Mouse (Mus musculus): ENCODE measurements around the gene Crygn. TPM values are rescaled to one million over a fixed set of nuclear protein-coding genes. Genes with fewer than 3 reads are reported as not detected.
A peak's percentile ranks its signal among the peaks of the same experiment; 100 is the strongest.

Crygn gene
- polyA plus RNA-seq, 1 experiment from 2014 or later = 1.8 TPM

DNA sequence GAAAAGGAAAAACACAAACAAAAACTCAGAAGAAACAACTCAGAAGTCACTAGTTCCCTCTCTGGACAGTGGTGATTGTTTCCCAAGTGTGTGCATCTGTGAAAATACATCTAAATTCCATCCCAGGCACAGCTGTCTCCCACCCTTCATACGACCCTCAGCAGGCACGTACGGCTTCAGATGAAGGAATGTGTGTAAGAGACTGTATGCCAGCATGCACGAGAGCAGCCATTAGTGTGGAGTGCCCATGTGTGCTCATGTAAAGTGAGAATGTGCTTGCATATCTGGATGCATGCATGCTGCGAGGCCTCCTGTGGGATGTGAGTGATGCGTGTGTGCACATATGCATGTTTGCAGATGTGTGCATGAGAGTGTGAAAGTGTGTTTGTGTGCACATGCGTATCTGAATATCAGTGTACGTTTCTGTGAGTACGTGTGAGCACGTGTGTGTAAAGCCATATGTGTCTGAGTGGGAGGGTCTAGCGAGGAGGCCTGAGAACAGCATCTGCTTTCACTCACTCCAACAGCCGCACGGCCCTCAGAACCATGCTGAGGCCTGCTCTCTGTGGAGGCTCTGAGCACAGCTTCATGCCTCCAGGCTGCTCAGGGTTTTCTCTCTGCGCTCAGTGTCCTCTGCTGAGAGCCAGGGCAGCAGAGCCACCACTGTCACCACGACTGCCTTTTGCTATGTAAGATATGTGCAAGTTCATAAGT lies 16.5 kb downstream of the Crygn start:
- no peak overlapping the region for H3K4me2 ChIP-seq (replicated peaks)
- no peaks in the 10 kb centered on the region for H3K27me3 ChIP-seq
- H3K4me3 ChIP-seq = no peak overlapping the region
- H3K36me3 ChIP-seq = no peaks in the 10 kb centered on the region
- ATAC-seq (replicated peaks) = no peak
- no peaks in the 10 kb centered on the region for H3K4me1 ChIP-seq
- no peaks in the 10 kb centered on the region for H3K9me3 ChIP-seq
- 76% methylated on average over 15 of the region's 15 CpGs for WGBS
- H3K27ac ChIP-seq (replicated peaks) = no peak overlapping the region
- H3K9ac ChIP-seq (replicated peaks) = no peak overlapping the region

DNA sequence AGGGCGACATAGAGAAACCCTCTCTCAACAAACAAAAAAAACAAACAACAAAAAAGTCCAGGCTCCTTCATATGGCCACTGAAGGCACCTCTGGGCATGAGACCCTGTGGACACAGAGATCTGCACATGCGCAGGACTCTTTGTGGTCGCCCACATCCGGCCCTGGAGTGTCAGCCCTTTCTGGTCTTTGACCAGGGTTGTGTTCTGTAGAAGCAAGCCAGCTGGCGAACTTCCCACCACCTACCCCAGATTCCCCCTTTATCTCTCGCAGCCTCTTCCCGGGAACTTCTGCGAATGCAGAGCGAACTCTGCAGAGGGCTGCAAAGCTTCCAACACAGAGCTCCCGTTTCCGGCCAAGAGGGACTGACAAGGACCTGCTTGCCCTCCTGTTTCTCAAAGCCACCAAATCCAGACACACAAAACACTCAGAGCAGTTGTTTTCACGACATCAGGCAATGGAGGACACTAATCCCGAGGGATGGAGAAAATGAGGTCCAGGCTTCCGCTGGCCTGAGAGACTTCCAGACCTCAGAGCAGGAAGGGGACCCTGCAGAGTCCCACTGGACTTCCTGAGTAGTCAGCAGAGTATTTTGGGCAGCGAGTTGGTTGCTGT lies 18.6 kb downstream of the Crygn start:
- no peak overlapping the region for H3K4me2 ChIP-seq (replicated peaks)
- H3K27me3 ChIP-seq = no peaks in the 10 kb centered on the region
- no peaks in the 10 kb centered on the region for H3K4me1 ChIP-seq
- H3K36me3 ChIP-seq = no peaks in the 10 kb centered on the region
- no peak for ATAC-seq (replicated peaks)
- H3K9ac ChIP-seq (replicated peaks) = no peak overlapping the region
- H3K9me3 ChIP-seq = no peaks in the 10 kb centered on the region
- H3K4me3 ChIP-seq = no peak overlapping the region
- 71% methylated on average over 15 of the region's 15 CpGs for WGBS
- no peak overlapping the region for H3K27ac ChIP-seq (replicated peaks)

DNA sequence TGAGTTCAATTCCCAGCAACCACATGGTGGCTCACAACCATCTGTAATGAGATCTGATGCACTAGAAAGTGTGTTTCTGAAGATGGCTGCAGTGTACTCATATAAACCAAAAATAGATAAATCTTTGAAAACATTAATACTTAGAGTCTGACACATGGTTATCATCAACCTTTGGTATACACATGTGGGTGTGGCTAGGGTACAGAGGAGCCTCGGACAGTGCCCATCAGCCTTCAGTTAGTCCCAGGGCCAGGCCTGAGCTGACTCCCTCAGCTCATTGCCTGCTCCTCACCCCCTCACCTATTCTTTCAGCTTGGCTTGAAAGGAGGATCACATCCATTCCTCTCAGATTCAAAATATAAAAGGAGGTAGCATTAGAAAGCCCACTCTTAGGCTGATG lies 19.3 kb downstream of the Crygn start:
- Histone ChIP-seq H3K36me3 (no peaks in the 10 kb centered on the region), H3K27me3 (no peaks in the 10 kb centered on the region), H3K4me1 (no peaks in the 10 kb centered on the region), H3K27ac (replicated peaks) (no peak overlapping the region), H3K4me3 (no peak overlapping the region), H3K9me3 (no peaks in the 10 kb centered on the region), H3K4me2 (replicated peaks) (no peak overlapping the region), H3K9ac (replicated peaks) (no peak overlapping the region)
- WGBS = 88% methylated on average over 1 of the region's 1 CpGs
- no peak for ATAC-seq (replicated peaks)

DNA sequence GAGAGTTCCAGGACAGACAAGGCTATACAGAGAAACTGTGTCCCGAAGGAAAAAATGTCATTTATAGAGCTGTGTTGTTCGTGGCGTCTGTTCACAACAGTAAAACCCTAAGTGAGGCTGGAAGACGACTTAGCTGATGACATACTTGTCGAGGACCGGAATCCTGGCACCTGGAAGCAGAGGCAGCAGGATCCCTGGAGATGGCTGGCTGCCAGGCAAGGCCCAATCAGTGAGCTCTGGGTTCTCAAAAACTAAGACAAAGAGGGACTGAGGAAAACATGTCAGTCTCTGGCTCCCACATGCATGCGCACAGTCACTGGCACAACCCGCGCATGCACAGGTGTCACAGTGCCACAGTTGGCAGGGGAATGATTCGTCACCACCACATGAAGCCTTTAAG lies 20.2 kb downstream of the Crygn start:
- Histone ChIP-seq H3K9ac (replicated peaks) (no peak overlapping the region), H3K36me3 (no peaks in the 10 kb centered on the region), H3K4me3 (no peak overlapping the region), H3K27me3 (no peaks in the 10 kb centered on the region), H3K4me2 (replicated peaks) (no peak overlapping the region), H3K4me1 (no peaks in the 10 kb centered on the region), H3K9me3 (no peaks in the 10 kb centered on the region), H3K27ac (replicated peaks) (no peak overlapping the region)
- WGBS = 71% methylated on average over 10 of the region's 10 CpGs
- no peak for ATAC-seq (replicated peaks)

DNA sequence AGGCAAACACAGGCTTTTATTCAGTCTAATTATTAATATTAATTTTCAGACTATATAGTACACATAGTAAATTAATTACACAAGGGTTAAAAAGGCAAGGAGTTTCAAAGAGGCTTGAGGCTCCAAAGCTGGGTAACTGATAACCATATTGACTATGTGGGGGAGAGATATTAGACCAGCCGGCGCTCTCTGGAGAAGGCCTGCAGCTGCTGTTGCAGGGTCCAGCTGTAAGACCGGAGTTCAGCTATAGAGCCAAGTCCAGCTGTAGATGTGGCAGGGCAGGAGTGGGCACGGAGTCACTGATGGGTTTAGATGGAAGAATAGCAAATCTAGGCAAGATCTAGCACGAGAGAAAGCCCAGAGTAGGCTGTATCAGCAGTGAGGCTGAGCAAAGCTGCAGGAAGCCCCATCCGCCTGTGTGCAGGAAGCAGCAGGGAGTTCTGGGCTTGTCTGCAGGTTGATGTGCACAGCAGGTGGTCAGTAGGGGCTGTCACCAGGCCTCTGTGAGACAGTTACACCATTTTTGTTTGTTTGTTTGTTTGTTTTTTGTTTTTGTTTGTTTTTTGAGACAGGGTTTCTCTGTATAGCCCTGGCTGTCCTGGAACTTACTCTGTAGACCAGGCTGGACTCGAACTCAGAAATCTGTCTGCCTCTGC lies 23.9 kb downstream of the Crygn start:
- Histone ChIP-seq H3K27me3 (peaks cover 32% of the 10 kb centered on the region), H3K27ac (replicated peaks) (no peak overlapping the region), H3K9ac (replicated peaks) (no peak overlapping the region), H3K4me1 (peaks cover 15% of the 10 kb centered on the region), H3K36me3 (no peaks in the 10 kb centered on the region), H3K4me2 (replicated peaks) (no peak overlapping the region), H3K4me3 (no peak overlapping the region), H3K9me3 (no peaks in the 10 kb centered on the region)
- 66% methylated on average over 7 of the region's 7 CpGs for WGBS
- no peak for ATAC-seq (replicated peaks)

DNA sequence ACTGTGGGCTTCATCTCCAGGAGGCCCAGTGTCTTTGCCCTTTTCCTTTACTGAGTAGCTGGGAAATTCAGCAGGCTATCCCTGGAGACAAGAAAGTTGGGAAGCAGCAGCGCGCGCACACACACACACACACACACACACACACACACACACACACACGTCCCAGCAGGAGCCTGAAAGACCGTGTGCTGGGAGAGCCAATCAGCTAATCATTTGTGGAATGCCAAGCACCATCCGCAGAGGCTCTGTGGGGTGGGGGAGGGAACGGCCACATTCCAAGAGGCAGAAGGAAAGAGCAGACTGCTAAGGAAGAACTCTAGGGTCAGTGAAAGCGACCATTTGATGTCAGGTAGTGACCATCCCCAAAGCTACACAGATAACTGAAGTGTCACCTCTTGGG lies 24.7 kb downstream of the Crygn start:
- ATAC-seq (replicated peaks) = no peak
- WGBS = under 1% methylated on average over 8 of the region's 8 CpGs
- no peak overlapping the region for H3K4me3 ChIP-seq

DNA sequence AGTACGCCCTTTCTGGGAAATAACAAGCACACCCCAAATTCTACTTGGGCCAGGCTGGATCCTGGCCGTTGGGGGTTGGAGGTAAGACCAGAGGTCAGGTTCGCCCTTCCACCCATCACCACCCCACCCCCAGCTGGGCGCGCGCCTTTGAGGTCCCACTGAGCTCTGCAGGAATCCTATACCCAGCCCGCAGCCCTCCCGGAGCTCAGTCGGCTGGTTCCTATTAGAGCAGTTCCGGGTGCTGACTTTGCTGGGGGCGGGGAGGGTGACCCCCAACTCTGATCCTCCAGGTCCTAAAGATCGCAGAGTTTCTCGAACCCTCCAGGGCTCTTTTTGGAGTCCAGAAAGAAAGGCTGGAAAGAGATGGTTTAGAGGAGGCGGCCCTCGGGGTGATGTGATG lies 26.8 kb downstream of the Crygn start:
- Histone ChIP-seq H3K27ac (replicated peaks) (no peak overlapping the region), H3K9ac (replicated peaks) (no peak overlapping the region), H3K9me3 (no peaks in the 10 kb centered on the region), H3K36me3 (no peaks in the 10 kb centered on the region), H3K4me3 (peak overlapping the region; percentile 38), H3K27me3 (peaks cover 35% of the 10 kb centered on the region), H3K4me2 (replicated peaks) (peak overlapping the region; percentile 46), H3K4me1 (peaks cover 15% of the 10 kb centered on the region)
- ATAC-seq (replicated peaks) = no peak
- 6% methylated on average over 15 of the region's 15 CpGs for WGBS

More for the DNA sequence above, 24.7 kb downstream of the Crygn start:
- H3K36me3 ChIP-seq = no peaks in the 10 kb centered on the region
- H3K4me2 ChIP-seq (replicated peaks) = no peak overlapping the region
- H3K9me3 ChIP-seq = no peaks in the 10 kb centered on the region
- H3K9ac ChIP-seq (replicated peaks) = no peak overlapping the region
- peaks cover 35% of the 10 kb centered on the region for H3K27me3 ChIP-seq
- H3K4me1 ChIP-seq = peaks cover 15% of the 10 kb centered on the region
- no peak overlapping the region for H3K27ac ChIP-seq (replicated peaks)

DNA sequence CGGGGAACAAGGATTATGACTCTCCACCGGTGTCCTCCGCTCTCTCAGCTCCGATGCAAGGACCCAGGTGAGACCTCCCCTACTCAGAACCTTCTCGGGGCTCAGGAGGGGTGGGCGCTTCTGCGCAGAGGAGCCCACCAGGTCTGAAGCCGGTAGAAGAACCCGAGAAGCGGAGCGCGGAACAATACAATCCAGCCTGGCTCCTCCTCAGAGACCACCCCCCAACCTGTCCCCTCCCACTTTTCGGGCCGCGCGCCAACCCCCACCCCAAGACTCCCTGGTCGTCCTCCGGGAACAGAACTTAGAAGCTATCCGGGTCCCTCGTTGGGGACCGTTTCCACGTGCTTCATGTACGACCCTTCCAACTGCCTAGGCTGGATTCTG lies 27.3 kb downstream of the Crygn start, which contains the start of gene Wdr86:
Gene Wdr86 (minus strand): TSS at position 240 of the 384 bp plus-strand sequence.
- Histone ChIP-seq H3K4me3 (peak within 1 kb of the TSS; percentile 38), H3K4me2 (replicated peaks) (peak within 1 kb of the TSS; percentile 46), H3K9me3 (no peaks in the 10 kb centered on the region), H3K36me3 (no peaks in the 10 kb centered on the region), H3K27ac (replicated peaks) (no peak within 1 kb of the TSS), H3K4me1 (peaks cover 15% of the 10 kb centered on the region), H3K27me3 (peaks cover 35% of the 10 kb centered on the region), H3K9ac (replicated peaks) (peak within 1 kb of the TSS; percentile 14)
- ATAC-seq (replicated peaks) = 0 out of 2 replicates have a peak, but pooled peaks have one; percentile 51
- under 1% methylated on average over 23 of the region's 23 CpGs for WGBS

DNA sequence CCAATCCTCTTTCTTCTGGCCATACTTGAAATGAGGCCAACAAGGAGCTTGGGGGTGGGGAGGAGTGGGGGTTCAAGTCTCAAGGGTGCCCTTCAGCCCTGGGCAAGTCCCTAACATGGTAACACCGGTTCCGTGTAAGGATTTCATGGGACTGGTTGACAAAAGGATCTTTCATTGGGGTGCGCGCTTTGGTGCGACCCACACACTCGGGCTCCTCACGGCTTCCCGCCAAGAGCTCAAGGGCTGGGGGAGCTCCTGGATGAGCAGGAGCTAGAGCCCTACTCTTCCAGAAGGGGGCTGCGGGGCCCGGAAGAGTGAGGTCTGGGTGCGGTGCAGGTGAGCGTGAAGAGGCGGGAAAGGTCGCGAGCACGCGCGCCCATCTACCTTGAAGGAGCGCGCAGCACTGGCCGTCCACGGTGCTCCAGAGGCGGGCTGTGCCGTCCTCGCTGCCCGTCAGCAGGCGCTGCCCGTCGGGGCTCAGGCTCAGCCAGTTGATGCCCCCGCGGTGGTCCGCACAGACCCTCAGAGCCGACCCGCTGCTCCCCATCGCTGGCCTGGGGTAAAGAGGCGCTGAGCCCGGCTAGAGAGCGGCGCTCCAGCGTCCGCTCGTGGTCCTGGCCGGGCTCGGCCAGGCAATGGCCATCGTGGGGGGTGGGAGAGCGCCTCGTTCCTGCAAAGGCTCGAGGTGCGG lies 27.9 kb downstream of the Crygn start:
- no peak for ATAC-seq (replicated peaks)
- Histone ChIP-seq H3K9me3 (no peaks in the 10 kb centered on the region), H3K4me1 (peaks cover 15% of the 10 kb centered on the region), H3K27me3 (peaks cover 35% of the 10 kb centered on the region), H3K9ac (replicated peaks) (peak overlapping the region; percentile 14), H3K4me2 (replicated peaks) (peak overlapping the region; percentile 46), H3K36me3 (no peaks in the 10 kb centered on the region), H3K4me3 (peak overlapping the region; percentile 38), H3K27ac (replicated peaks) (no peak overlapping the region)
- 1% methylated on average over 49 of the region's 49 CpGs for whole genome bisulfite sequencing

DNA sequence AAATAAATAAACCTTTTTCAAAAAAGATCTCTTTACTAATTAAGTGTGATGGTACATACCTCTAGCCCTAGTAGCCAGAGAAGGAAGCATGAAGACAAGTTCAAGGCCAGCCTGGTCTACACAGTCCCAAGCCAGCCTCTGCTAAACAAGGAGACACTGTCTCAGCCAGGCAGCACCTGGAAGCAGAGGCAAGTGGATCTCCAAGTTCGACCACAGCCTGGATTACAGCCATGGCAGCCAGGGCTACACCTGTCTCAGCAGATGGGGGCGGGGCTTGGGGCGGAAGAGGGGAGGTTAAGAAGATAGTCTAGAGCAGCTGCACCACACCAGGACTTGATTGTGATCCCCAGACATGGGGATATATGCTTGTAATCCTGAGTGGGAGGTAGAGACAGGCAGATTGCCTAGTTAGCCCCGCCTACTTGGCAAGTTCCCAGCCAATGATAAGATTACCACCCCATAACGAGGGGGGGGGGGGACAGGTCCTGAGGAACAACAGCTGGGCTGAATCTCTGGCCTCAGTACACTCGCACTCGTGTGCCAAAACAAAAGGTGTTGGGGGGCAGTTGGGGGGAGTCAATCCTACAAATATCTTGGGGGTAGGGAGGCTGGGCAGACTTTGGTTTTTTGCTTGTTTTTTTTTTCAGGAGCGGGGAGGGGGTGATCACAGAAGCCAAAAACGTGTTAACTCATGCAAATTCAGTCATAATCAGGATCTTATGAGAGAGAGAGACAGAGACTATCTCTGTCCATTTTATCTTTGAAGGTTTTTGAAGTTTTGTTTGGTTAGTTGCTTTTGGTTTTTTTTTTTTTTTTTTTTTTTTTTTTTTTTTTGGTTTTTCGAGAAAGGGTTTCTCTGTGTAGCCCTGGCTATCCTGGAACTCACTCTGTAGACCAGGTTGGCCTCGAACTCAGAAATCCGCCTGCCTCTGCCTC lies 30.6 kb downstream of the Crygn start:
- WGBS = 66% methylated on average over 12 of the region's 12 CpGs

DNA sequence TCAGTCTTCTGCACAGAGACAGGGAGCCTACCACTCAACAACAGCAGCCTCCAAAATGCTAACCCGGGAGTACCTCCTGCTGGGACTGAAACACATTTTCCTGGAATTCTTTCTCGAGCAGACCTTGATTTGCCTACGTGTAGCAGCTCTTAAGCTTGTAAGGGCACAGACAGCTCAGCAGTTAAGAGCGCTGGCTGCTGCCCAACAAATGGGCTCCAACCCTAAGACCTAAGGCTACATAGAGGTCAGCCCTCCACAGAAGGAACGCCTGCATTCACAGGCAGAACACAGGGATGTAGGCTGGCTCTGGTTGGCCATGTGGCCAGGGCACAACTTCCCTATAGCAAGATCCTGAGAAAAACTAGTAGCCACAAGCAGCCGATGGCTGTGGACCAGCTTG lies 31.9 kb downstream of the Crygn start:
- H3K9me3 ChIP-seq = no peaks in the 10 kb centered on the region
- peaks cover 13% of the 10 kb centered on the region for H3K4me1 ChIP-seq
- no peak overlapping the region for H3K9ac ChIP-seq (replicated peaks)
- peaks cover 22% of the 10 kb centered on the region for H3K27me3 ChIP-seq
- ATAC-seq (replicated peaks) = no peak
- no peak overlapping the region for H3K4me3 ChIP-seq
- no peaks in the 10 kb centered on the region for H3K36me3 ChIP-seq
- H3K4me2 ChIP-seq (replicated peaks) = no peak overlapping the region
- 70% methylated on average over 6 of the region's 6 CpGs for WGBS
- no peak overlapping the region for H3K27ac ChIP-seq (replicated peaks)

More for the DNA sequence above, 30.6 kb downstream of the Crygn start:
- H3K9me3 ChIP-seq = no peaks in the 10 kb centered on the region
- H3K4me2 ChIP-seq (replicated peaks) = no peak overlapping the region
- H3K27me3 ChIP-seq = peaks cover 35% of the 10 kb centered on the region
- H3K9ac ChIP-seq (replicated peaks) = no peak overlapping the region
- H3K4me1 ChIP-seq = peaks cover 15% of the 10 kb centered on the region
- H3K27ac ChIP-seq (replicated peaks) = no peak overlapping the region
- no peaks in the 10 kb centered on the region for H3K36me3 ChIP-seq
- ATAC-seq (replicated peaks) = no peak
- H3K4me3 ChIP-seq = no peak overlapping the region

All from forebrain, embryonic 15.5 days (tissue).